Mouse (Mus musculus) brown adipose tissue, adult 24 weeks (tissue): ENCODE measurements at regions not wholly inside any gene's neighbourhood (a gene's known extent, or its start where the extent isn't known, plus 50 kb on each side); places are given as distances from the start of the nearest gene placed in this dataset.

ENCODE experiments used
- H3K27ac ChIP-seq: fragments of 200-500 bp; replicated peaks from 2 replicates; pipeline ENCODE4 v1.5.1; 2012; ENCODE audit warnings: low read depth, mild to moderate bottlenecking, low read length
- H3K4me1 ChIP-seq: fragments of 200-500 bp; 2 replicates; pipeline ENCODE4 v1.6.1; 2012; ENCODE audit warnings: low read length, mixed read lengths; ENCODE audit not compliant: control insufficient read depth, insufficient read depth, insufficient read length
- H3K4me3 ChIP-seq: fragments of 200-500 bp; 2 replicates; pipeline ENCODE4 v1.5.1; 2012; ENCODE audit warnings: low read depth, mild to moderate bottlenecking, low read length, moderate library complexity; ENCODE audit not compliant: insufficient read depth

DNA sequence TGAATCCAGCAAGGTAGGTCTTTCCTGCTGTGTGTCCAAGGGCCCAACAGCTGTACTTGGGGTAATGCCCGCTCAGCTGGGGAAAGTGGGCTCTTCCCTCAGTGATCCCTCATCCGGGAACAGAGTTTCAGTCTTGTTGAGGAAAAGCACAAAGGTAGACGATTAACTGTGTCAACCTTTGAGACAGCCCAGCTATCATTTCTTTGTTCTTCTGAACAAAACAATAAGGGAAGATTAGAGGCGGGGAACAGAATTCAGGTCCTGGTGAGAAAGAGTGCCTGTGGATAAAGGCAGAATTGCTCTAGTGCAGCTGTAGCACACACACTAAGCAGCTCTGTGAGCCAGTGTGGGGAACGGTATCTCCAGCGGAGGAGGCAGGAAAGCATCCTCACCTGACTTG is 252.7 kb upstream of the Arglu1 start:
- Histone ChIP-seq H3K4me3 (no peak overlapping the region), H3K4me1 (no peaks in the 10 kb centered on the region), H3K27ac (no peak overlapping the region)

DNA sequence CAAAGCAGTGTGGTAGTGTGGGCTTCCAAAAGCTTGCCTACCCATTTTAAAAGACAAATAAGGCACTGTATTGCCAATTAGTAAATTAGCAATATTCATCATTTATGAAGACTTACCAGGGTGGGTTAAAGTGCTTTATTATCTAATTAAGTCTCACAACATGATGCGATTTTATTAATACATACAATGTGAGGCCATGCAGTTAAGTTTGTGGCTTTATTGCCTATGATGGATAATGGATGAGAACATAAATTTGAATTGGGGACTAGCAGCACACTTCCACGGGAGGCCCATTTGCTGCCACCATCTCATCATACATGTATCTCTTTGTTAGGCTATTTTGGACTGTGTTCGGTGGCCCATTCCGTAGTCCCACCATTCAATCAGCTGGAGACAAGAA is 250.6 kb upstream of the Arglu1 start:
- Histone ChIP-seq H3K4me1 (no peaks in the 10 kb centered on the region), H3K27ac (no peak overlapping the region), H3K4me3 (no peak overlapping the region)

DNA sequence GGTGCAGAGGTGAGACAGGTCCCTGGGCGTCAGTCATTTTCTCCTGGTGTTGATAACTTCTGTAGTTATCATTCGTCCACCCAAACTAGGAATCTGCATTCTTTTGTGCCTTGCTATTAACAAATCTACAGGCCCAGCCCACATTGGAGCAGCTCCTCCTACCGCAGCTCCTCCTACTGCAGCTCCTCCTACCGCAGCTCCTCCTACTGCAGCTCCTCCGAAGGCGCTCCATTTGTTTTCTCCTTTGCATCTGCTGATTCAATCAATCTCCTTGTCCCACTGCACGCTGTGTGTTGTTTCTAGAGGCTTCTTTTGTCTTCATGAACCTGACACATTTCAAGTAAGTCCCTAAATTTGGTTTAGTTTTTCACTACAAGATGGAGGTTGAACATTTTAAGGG is 248.2 kb upstream of the Arglu1 start:
- H3K4me3 ChIP-seq: no peak overlapping the region
- H3K4me1 ChIP-seq: no peaks in the 10 kb centered on the region
- no peak overlapping the region for H3K27ac ChIP-seq

DNA sequence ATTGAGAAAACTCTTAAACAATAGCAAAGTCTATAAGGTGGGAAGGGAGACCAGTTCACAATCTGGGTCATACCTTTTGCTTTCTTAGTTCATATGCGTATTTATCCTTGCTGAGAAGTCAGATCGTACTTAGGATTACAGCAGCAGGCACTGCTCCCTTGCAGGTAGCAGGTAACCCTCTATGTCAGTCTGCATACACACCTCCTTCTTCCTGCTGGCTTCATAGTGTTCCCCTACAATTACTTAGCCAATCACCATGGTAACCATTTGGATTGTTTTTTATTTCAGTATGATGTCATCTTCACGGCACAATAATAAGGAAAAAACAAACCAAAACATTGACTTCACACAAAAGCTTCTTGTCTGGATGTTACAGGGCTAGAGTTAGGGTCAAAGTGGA is 242.1 kb upstream of the Arglu1 start:
- H3K4me3 ChIP-seq: no peak overlapping the region
- H3K27ac ChIP-seq: no peak overlapping the region
- H3K4me1 ChIP-seq: no peaks in the 10 kb centered on the region

DNA sequence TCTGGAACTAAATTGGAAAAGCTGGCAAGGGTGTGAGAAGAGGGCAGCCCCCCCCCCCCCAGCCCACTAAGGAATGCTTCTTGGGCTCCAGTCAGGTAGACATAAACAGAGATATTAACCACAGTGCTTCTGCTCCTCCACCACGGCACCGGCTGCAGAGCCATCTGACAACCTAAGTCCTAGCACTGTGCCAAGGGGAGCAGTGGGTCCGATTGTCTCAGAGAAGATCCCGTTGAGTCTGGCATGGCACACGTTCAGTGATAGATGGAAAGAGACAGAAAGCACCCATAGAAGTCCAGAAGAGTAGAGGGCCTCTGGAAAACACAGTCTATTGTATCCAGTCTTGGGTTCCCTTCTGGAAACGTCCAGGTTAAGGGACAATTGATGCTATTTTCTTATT is 241.4 kb upstream of the Arglu1 start:
- Histone ChIP-seq H3K4me1 (no peaks in the 10 kb centered on the region), H3K27ac (no peak overlapping the region), H3K4me3 (no peak overlapping the region)

DNA sequence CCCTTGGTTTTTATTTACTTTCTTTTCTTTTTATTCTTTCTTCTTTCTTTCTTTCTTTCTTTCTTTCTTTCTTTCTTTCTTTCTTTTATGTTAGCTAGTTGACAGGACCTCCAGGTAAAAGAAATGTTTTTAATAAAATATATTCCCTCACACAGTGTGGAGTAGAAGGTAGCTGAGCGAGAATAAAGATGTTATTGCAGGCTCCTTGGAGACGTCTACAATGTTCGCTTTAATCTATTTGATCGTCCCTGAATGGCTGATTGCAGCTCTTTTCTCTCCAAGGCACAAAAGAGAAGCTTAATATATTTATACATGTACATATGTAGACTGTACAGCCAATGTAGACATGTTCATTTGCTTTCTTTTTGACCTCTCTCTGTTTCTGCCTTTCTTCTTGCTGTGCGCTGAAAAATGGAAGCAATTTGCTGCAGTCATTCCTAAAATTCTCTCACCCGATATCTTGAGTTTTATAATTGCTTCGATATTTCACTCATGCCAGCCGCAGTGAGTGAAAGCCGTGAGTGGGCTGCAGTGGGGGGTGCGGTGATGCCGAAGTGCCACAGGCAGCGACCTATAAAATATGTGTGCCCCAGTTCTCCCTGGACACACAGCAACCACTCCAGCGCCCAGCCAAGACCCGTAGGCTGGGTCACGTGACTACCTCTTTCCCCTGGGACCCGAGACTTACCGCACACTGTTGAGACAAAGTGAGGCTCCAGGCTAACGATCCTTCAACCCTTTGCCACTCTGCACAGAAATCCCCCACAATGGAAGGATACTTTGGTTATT is 237.9 kb upstream of the Arglu1 start:
- no peak overlapping the region for H3K27ac ChIP-seq
- no peak overlapping the region for H3K4me3 ChIP-seq
- H3K4me1 ChIP-seq: no peaks in the 10 kb centered on the region

DNA sequence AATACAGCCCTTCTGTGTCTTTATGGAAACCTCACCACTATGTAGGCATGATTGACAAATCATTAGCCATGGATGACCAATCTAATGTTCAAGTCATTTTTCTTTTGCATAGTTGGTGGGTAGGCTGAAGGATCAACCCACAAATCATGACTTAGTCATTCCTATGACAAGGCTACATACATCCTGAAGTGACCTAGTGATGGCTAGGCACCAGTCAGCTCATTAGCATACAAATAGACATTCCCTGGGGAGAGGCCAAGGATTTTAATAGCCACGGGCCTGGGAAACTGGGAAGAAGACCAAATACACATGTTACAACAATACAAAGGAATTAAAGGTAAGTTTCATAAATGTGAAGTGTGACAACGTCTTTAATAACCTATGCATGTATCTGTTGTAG is 231.1 kb upstream of the Arglu1 start:
- Histone ChIP-seq H3K4me1 (peaks cover 14% of the 10 kb centered on the region; the same call in 1 of the 2 replicates), H3K27ac (peak overlapping the region; percentile 33; the same call in 1 of the 2 replicates), H3K4me3 (no peak overlapping the region)

DNA sequence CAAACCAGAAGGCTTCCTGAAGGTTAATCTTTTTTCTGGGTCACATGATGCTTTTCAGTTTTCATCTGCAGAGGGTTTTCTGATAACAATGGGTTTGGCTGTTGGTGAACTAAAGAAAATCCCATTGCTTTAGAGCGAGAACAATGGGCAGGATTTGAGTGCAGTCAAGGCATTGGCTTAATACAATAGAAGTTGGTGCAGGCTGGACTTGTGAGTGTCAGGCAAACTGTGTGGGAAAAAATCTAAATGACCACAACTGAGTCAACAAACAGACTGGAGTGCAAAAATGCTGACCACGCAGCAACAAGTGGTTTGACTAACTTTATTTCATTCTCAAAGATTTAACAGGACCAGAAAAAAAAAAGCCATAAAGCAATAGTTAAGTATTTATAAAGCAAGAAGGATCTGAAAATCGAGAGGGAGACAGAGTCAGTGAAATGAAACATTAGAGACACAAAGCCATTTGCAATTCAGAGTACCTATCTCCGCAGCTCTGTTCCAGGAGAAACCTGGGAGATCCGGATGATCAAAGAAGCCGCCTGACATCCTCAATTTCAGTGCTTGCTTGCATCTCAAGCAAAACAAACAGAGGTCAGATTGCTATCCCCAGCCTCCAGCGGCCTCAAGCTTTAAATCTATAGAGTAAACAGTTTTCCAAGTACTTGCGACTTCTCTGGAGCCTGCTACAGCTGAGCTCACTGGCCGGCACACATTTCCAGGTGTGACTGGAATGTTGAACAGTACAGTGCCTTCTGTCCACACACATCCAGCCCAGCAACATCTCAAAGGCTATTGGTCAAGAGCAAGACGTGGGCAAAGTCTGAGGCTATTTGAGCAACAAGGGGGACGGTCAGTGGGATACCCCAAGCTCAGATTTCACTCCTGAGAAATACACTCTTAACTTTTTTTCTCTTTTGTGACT is 229.5 kb upstream of the Arglu1 start:
- H3K27ac ChIP-seq: peak overlapping the region; percentile 53; the same call in 1 of the 2 replicates
- peaks cover 14% of the 10 kb centered on the region; the same call in 1 of the 2 replicates for H3K4me1 ChIP-seq
- H3K4me3 ChIP-seq: no peak overlapping the region

DNA sequence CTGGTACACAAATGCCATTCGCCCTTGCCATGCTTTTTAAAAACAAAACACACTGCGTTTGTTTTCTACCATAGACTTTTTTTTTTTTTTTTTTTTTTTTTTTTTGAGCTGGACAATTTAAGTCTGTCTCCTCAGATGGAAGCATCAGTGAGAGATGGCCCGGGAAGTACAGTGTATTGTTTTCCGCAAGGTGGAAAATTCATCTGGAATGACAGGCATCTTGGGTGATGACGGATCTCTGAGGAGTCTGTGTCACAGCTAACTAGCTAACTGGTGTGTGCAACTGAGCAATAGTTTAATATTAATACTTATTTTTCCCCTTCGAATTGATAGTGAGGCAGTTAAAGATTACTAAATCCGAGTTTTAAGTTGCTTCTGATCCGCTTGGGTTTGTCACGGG is 228.7 kb upstream of the Arglu1 start:
- Histone ChIP-seq H3K4me1 (peaks cover 14% of the 10 kb centered on the region; the same call in 1 of the 2 replicates), H3K27ac (0 out of 2 replicates have a peak overlapping the region, but pooled peaks have one; percentile 40), H3K4me3 (no peak overlapping the region)

DNA sequence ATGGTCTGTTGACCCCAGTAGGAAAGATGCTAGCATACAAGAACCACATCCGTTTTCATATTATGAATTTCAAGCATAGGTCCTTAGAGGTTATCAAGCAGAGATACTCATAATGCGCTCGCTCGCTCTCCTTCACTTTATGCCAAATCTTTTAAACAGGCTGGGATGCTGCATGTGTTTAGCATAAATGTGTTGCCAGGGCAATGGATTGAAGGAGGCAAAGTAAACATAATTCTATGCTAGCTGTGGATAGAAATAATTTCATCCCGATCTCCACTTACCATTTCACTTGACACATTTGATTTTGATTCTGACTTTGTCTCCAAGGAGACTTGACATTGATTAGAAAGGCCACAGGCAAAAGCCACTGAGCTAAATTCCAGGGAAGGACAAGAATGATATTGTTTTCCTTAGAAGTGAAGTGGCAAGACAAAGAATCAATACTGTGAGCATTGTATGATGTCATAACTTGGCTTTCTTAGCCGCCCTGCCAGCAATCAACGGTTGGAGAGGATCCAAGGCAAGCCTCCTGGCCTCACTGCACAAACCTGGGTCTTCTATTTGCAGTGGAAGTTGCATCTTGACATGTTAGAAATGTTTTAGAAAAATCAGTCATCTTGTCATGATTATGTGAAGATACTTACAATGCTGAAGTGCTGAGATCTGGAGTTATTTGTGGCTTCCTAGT is 217.3 kb upstream of the Arglu1 start:
- Histone ChIP-seq H3K4me1 (no peaks in the 10 kb centered on the region), H3K4me3 (no peak overlapping the region), H3K27ac (no peak overlapping the region)

DNA sequence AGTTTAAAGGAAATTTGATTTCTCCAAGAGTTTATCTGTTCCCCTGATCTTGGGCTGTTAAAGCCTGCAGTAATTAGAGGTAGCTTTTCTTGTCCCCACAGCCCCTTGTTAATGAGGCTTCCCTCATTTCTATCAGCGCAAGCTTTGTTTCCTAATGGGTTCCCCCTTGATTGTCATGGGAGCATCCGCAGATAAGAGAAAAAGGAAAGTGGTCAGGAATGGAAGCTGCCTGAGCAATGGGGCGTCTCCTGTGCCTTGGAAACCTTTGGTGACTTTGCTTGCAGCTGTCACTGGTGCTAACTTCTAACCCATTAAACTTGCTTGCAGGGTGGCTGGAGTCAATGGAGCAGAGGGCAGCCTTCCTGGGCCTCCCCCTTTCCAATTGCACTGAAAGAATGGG is 202.7 kb upstream of the Arglu1 start:
- H3K4me3 ChIP-seq: no peak overlapping the region
- H3K4me1 ChIP-seq: no peaks in the 10 kb centered on the region
- H3K27ac ChIP-seq: no peak overlapping the region

DNA sequence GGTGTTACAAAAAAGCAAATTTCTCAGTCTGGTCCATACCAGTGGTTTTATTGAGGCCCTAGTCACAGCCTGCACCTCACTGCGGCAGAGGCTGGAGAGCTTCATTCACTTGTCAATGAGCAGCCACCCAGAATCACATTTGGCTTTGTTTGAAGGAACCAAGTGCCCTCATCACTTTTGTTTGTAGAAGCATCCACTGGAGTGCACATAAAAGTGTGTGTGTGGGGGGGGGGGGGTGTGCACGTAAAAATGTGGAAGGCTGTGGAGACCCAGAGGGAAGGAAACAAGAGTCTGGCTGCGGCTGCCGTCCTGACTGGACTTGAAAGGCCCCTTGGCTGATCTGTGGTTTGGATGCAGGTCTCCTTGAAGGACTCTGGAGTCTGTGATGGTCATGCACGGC is 187.0 kb upstream of the Arglu1 start:
- Histone ChIP-seq H3K4me3 (no peak overlapping the region), H3K4me1 (no peaks in the 10 kb centered on the region), H3K27ac (no peak overlapping the region)

DNA sequence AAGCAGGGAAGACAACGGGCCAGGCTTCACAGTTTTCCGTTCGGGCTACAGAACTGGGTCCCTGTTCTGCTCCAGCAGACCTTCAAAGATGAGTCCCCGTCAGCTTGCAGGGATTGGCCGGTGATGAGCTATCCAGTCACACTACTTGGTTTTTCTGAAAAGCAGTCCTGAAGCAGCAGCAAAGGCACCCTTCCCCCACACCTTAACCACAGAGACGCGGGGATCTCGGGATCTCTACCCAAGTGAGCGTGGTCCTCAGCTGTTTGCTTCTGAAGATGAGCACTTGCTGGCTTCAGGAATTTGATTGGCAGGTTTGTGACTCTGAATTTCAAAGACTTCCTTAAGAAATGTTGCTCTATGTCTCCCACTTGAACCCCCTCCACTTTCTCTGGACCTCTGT is 186.6 kb upstream of the Arglu1 start:
- Histone ChIP-seq H3K4me3 (no peak overlapping the region), H3K27ac (no peak overlapping the region), H3K4me1 (no peaks in the 10 kb centered on the region)

DNA sequence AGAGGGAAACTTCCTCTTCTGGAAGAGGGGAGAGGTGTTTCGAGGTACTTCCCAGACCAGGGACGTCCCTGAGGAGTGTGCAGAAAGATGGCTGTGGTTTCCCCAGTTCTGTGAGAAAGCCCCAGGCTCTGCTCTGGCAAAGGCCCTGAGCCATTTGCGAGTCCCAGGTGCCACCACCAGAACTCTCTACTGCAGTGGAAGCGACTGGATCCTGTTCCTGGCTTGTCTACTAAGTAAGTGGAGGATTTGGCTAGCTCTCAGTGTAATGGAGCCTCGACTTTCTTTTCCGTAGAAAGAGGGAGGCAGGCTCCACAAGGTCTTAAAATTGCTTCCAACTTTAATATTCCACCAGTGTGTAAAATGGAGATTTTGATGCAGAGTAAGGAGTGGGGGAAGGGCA is 186.1 kb upstream of the Arglu1 start:
- Histone ChIP-seq H3K4me3 (no peak overlapping the region), H3K4me1 (no peaks in the 10 kb centered on the region), H3K27ac (no peak overlapping the region)

DNA sequence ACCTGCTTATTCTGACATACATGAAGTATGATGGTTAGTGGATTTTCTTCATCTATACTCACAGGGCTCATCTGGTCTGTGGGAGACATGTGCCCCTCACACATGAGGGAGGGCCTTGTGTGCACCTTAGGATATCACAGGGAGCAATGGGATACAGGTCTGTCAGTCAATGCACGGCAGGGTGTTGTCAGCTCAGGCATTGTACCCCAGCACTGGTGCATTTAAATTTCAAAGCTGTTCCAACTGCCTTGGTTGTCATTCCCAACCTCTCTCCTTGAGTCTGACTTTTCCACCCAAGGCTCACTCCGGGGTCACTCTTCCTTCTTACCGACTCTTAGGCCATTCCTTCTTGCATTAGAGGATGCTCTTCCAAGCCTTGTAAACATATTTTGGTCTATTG is 181.6 kb upstream of the Arglu1 start:
- H3K4me1 ChIP-seq: no peaks in the 10 kb centered on the region; the same call in 1 of the 2 replicates
- H3K27ac ChIP-seq: no peak overlapping the region
- no peak overlapping the region for H3K4me3 ChIP-seq
